Mouse (Mus musculus) spleen, postnatal 36 days (tissue): ENCODE measurements around the gene Psma4.

Source experiments
- DNase-seq, 2 experiments: peaks; one replicate each; pipeline ENCODE4 v3.0.0; 2022; ENCODE audit warnings: low spot score in 2 of 2, mixed read lengths in 1 of 2

Psma4 gene

GRCm38 (mm10) chr9:54990362-54990761 is 39.8 kb downstream of the Psma4 start:
- no peak for DNase-seq

GRCm38 (mm10) chr9:54994381-54994780 is 43.8 kb downstream of the Psma4 start:
- no peak for DNase-seq

- DNase-seq = no peak
Observed at GRCm38 (mm10) chr9:54995645-54996044, 45.1 kb downstream of the Psma4 start.

- DNase-seq = no peak
Observed at GRCm38 (mm10) chr9:55003609-55004008, 53.0 kb downstream of the Psma4 start.
